Mouse (Mus musculus): Measurements from ENCODE around the gene Kcnh6. TPM values are rescaled to one million over a fixed set of nuclear protein-coding genes. Genes with fewer than 3 reads are reported as not detected.

The Kcnh6 gene
- polyA plus RNA-seq, 1 experiment from 2014 or later, result 0.07 TPM

GRCm38 (mm10) chr11:106037418-106037751, 29.5 kb downstream of the Kcnh6 start:
- ATAC-seq (ENCODE audit: insufficient number of reproducible peaks, insufficient read depth, low FRiP score, low read depth), result peak; percentile 8; the same call in 1 of the 2 replicates
- Histone ChIP-seq H3K36me3 (ENCODE audit: control insufficient read depth, insufficient read depth, low read length) (no peaks in the 10 kb centered on the region), H3K27me3 (ENCODE audit: control insufficient read depth, insufficient read depth, low read length) (no peaks in the 10 kb centered on the region), H3K9ac (replicated peaks; ENCODE audit: low read depth, low read length) (peak overlapping the region; percentile 79), H3K9me3 (ENCODE audit: control insufficient read depth, low read depth, low read length) (no peaks in the 10 kb centered on the region), H3K4me1 (ENCODE audit: control insufficient read depth, insufficient read depth, low read length) (peaks cover 11% of the 10 kb centered on the region; the same call in 1 of the 2 replicates), H3K4me2 (replicated peaks; ENCODE audit: low read depth, low read length) (peak overlapping the region; percentile 81), H3K4me3 (ENCODE audit: low read depth, low read length) (peak overlapping the region; percentile 89), H3K27ac (ENCODE audit: low read length) (peak overlapping the region; percentile 88)
- WGBS, result 0% methylated on average over 13 of the region's 13 CpGs

- Histone ChIP-seq H3K4me2 (replicated peaks; ENCODE audit: low read depth, low read length) (no peak overlapping the region), H3K4me1 (ENCODE audit: control insufficient read depth, insufficient read depth, low read length) (no peaks in the 10 kb centered on the region), H3K9me3 (ENCODE audit: control insufficient read depth, low read depth, low read length) (no peaks in the 10 kb centered on the region), H3K27me3 (ENCODE audit: control insufficient read depth, insufficient read depth, low read length) (no peaks in the 10 kb centered on the region), H3K4me3 (ENCODE audit: low read depth, low read length) (no peak overlapping the region), H3K9ac (replicated peaks; ENCODE audit: low read depth, low read length) (no peak overlapping the region), H3K27ac (ENCODE audit: low read length) (no peak overlapping the region), H3K36me3 (ENCODE audit: control insufficient read depth, insufficient read depth, low read length) (peaks cover 20% of the 10 kb centered on the region)
- ATAC-seq (ENCODE audit: insufficient number of reproducible peaks, insufficient read depth, low FRiP score, low read depth), result no peak
Measured at GRCm38 (mm10) chr11:106044349-106044748, 36.4 kb downstream of the Kcnh6 start.

GRCm38 (mm10) chr11:106045256-106045655, 37.3 kb downstream of the Kcnh6 start:
- Histone ChIP-seq H3K4me2 (replicated peaks; ENCODE audit: low read depth, low read length) (no peak overlapping the region), H3K9me3 (ENCODE audit: control insufficient read depth, low read depth, low read length) (no peaks in the 10 kb centered on the region), H3K4me1 (ENCODE audit: control insufficient read depth, insufficient read depth, low read length) (no peaks in the 10 kb centered on the region), H3K27ac (ENCODE audit: low read length) (no peak overlapping the region), H3K9ac (replicated peaks; ENCODE audit: low read depth, low read length) (no peak overlapping the region), H3K4me3 (ENCODE audit: low read depth, low read length) (no peak overlapping the region), H3K27me3 (ENCODE audit: control insufficient read depth, insufficient read depth, low read length) (no peaks in the 10 kb centered on the region), H3K36me3 (ENCODE audit: control insufficient read depth, insufficient read depth, low read length) (peaks cover 27% of the 10 kb centered on the region)
- no peak for ATAC-seq (ENCODE audit: insufficient number of reproducible peaks, insufficient read depth, low FRiP score, low read depth)
- 85% methylated on average over 1 of the region's 1 CpGs for WGBS

GRCm38 (mm10) chr11:106045780-106046179, 37.9 kb downstream of the Kcnh6 start:
- Histone ChIP-seq H3K27ac (ENCODE audit: low read length) (no peak overlapping the region), H3K4me1 (ENCODE audit: control insufficient read depth, insufficient read depth, low read length) (no peaks in the 10 kb centered on the region), H3K9me3 (ENCODE audit: control insufficient read depth, low read depth, low read length) (no peaks in the 10 kb centered on the region), H3K4me3 (ENCODE audit: low read depth, low read length) (no peak overlapping the region), H3K36me3 (ENCODE audit: control insufficient read depth, insufficient read depth, low read length) (peaks cover 29% of the 10 kb centered on the region), H3K4me2 (replicated peaks; ENCODE audit: low read depth, low read length) (no peak overlapping the region), H3K9ac (replicated peaks; ENCODE audit: low read depth, low read length) (no peak overlapping the region), H3K27me3 (ENCODE audit: control insufficient read depth, insufficient read depth, low read length) (no peaks in the 10 kb centered on the region)
- ATAC-seq (ENCODE audit: insufficient number of reproducible peaks, insufficient read depth, low FRiP score, low read depth), result no peak
- 97% methylated on average over 3 of the region's 3 CpGs for whole genome bisulfite sequencing

GRCm38 (mm10) chr11:106046584-106046983, 38.7 kb downstream of the Kcnh6 start:
- Histone ChIP-seq H3K4me1 (ENCODE audit: control insufficient read depth, insufficient read depth, low read length) (no peaks in the 10 kb centered on the region), H3K4me3 (ENCODE audit: low read depth, low read length) (no peak overlapping the region), H3K4me2 (replicated peaks; ENCODE audit: low read depth, low read length) (no peak overlapping the region), H3K27me3 (ENCODE audit: control insufficient read depth, insufficient read depth, low read length) (no peaks in the 10 kb centered on the region), H3K36me3 (ENCODE audit: control insufficient read depth, insufficient read depth, low read length) (peaks cover 37% of the 10 kb centered on the region), H3K27ac (ENCODE audit: low read length) (no peak overlapping the region), H3K9me3 (ENCODE audit: control insufficient read depth, low read depth, low read length) (no peaks in the 10 kb centered on the region), H3K9ac (replicated peaks; ENCODE audit: low read depth, low read length) (no peak overlapping the region)
- 84% methylated on average over 9 of the region's 9 CpGs for WGBS
- no peak for ATAC-seq (ENCODE audit: insufficient number of reproducible peaks, insufficient read depth, low FRiP score, low read depth)

GRCm38 (mm10) chr11:106053921-106054320, 46.0 kb downstream of the Kcnh6 start:
- H3K9me3 ChIP-seq (ENCODE audit: control insufficient read depth, low read depth, low read length), result no peaks in the 10 kb centered on the region
- no peak for ATAC-seq (ENCODE audit: insufficient number of reproducible peaks, insufficient read depth, low FRiP score, low read depth)
- no peak overlapping the region for H3K4me2 ChIP-seq (replicated peaks; ENCODE audit: low read depth, low read length)
- no peak overlapping the region for H3K9ac ChIP-seq (replicated peaks; ENCODE audit: low read depth, low read length)
- no peak overlapping the region for H3K4me3 ChIP-seq (ENCODE audit: low read depth, low read length)
- H3K4me1 ChIP-seq (ENCODE audit: control insufficient read depth, insufficient read depth, low read length), result no peaks in the 10 kb centered on the region
- H3K36me3 ChIP-seq (ENCODE audit: control insufficient read depth, insufficient read depth, low read length), result peaks cover 83% of the 10 kb centered on the region
- H3K27me3 ChIP-seq (ENCODE audit: control insufficient read depth, insufficient read depth, low read length), result no peaks in the 10 kb centered on the region
- WGBS, result 83% methylated on average over 2 of the region's 2 CpGs
- no peak overlapping the region for H3K27ac ChIP-seq (ENCODE audit: low read length)

DNA sequence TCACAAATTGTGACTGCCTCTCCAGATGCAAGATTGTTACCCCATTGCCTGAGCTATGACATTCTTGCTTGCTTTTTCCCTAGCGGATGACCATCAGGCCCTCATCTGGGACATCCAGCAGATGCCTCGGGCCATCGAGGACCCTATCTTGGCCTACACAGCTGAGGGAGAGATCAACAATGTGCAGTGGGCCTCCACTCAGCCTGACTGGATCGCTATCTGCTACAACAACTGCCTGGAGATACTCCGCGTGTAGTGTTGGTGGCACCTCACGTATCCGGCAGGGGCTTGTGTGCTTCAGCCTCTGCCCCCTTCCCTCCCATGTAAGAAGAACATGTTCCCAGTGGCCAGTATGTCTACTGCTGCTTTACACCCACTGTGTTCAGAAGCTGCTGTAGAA, 46.7 kb downstream of the Kcnh6 start:
- Histone ChIP-seq H3K36me3 (ENCODE audit: control insufficient read depth, insufficient read depth, low read length) (peaks cover 80% of the 10 kb centered on the region), H3K4me1 (ENCODE audit: control insufficient read depth, insufficient read depth, low read length) (no peaks in the 10 kb centered on the region), H3K27me3 (ENCODE audit: control insufficient read depth, insufficient read depth, low read length) (no peaks in the 10 kb centered on the region), H3K4me2 (replicated peaks; ENCODE audit: low read depth, low read length) (no peak overlapping the region), H3K4me3 (ENCODE audit: low read depth, low read length) (no peak overlapping the region), H3K27ac (ENCODE audit: low read length) (no peak overlapping the region), H3K9ac (replicated peaks; ENCODE audit: low read depth, low read length) (no peak overlapping the region), H3K9me3 (ENCODE audit: control insufficient read depth, low read depth, low read length) (no peaks in the 10 kb centered on the region)
- WGBS, result 94% methylated on average over 8 of the region's 8 CpGs
- ATAC-seq (ENCODE audit: insufficient number of reproducible peaks, insufficient read depth, low FRiP score, low read depth), result no peak

GRCm38 (mm10) chr11:106055341-106055740, 47.4 kb downstream of the Kcnh6 start:
- WGBS, result 89% methylated on average over 6 of the region's 6 CpGs
- peaks cover 74% of the 10 kb centered on the region for H3K36me3 ChIP-seq (ENCODE audit: control insufficient read depth, insufficient read depth, low read length)
- H3K27me3 ChIP-seq (ENCODE audit: control insufficient read depth, insufficient read depth, low read length), result no peaks in the 10 kb centered on the region
- H3K4me2 ChIP-seq (replicated peaks; ENCODE audit: low read depth, low read length), result no peak overlapping the region
- H3K9ac ChIP-seq (replicated peaks; ENCODE audit: low read depth, low read length), result no peak overlapping the region
- no peak overlapping the region for H3K4me3 ChIP-seq (ENCODE audit: low read depth, low read length)
- no peaks in the 10 kb centered on the region for H3K4me1 ChIP-seq (ENCODE audit: control insufficient read depth, insufficient read depth, low read length)
- H3K27ac ChIP-seq (ENCODE audit: low read length), result no peak overlapping the region
- no peaks in the 10 kb centered on the region for H3K9me3 ChIP-seq (ENCODE audit: control insufficient read depth, low read depth, low read length)
- no peak for ATAC-seq (ENCODE audit: insufficient number of reproducible peaks, insufficient read depth, low FRiP score, low read depth)

DNA sequence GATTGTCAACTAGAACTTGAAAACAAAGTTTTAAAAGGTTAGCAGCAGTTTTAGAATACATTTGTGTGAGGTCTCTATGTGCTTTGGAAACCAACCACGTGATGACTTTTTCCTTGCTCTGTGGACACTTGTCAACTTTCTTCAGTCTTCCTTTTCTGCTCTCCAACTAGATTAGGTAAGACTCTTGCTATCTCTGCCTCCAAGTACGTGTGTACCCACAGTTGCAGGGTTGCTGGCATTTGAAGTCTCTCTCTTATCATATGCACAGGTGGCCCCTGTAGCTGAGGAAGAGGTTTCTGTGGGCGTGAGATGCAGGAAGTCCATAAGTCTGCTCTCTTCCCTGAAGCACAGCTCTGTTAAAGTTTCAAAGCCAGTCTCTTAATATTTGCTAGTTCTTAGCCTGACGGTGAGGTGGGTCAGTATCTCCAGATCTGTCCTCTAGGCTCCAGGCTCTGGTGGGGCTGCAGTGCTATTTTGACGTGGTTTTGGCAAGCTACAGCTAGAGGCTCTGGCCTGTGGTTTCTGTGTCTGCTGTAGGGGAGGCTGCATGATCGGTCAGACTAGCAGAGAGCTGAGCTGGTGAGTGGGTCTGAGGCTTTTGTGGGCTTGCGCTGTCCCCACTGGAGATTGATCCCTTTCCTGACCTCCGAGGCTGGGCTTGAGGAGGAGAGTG, 49.0 kb downstream of the Kcnh6 start:
- H3K4me2 ChIP-seq (replicated peaks; ENCODE audit: low read depth, low read length), result no peak overlapping the region
- no peak overlapping the region for H3K4me3 ChIP-seq (ENCODE audit: low read depth, low read length)
- H3K27ac ChIP-seq (ENCODE audit: low read length), result no peak overlapping the region
- no peak overlapping the region for H3K9ac ChIP-seq (replicated peaks; ENCODE audit: low read depth, low read length)
- H3K4me1 ChIP-seq (ENCODE audit: control insufficient read depth, insufficient read depth, low read length), result no peaks in the 10 kb centered on the region
- ATAC-seq (ENCODE audit: insufficient number of reproducible peaks, insufficient read depth, low FRiP score, low read depth), result no peak
- no peaks in the 10 kb centered on the region for H3K9me3 ChIP-seq (ENCODE audit: control insufficient read depth, low read depth, low read length)
- H3K36me3 ChIP-seq (ENCODE audit: control insufficient read depth, insufficient read depth, low read length), result peaks cover 60% of the 10 kb centered on the region
- 89% methylated on average over 8 of the region's 8 CpGs for WGBS
- no peaks in the 10 kb centered on the region for H3K27me3 ChIP-seq (ENCODE audit: control insufficient read depth, insufficient read depth, low read length)

Data from stomach, embryonic 14.5 days (tissue).